Mouse (Mus musculus): ENCODE results near the gene Nalcn.

- TF ChIP-seq GATA1 (IDR thresholded peaks at IDR 0.05; ENCODE audit: low read depth, low read length): no peak
- no peak for TF ChIP-seq RCOR1 (IDR thresholded peaks at IDR 0.05; ENCODE audit: low read depth, low read length)
- TF ChIP-seq CTCF (IDR thresholded peaks at IDR 0.05 in 2 of 3, conservative IDR thresholded peaks at IDR 0.05 in 1 of 3; ENCODE audit: control insufficient read depth in 1 of 3, insufficient read depth in 1 of 3, low read depth in 2 of 3, low read length in 3 of 3, poor library complexity in 1 of 3, severe bottlenecking in 1 of 3): no peak
- no peak for TF ChIP-seq MAZ (IDR thresholded peaks at IDR 0.05; ENCODE audit: low read depth, low read length)
- no peak for TF ChIP-seq EP300 (IDR thresholded peaks at IDR 0.05; ENCODE audit: low read depth in 1 of 2, low read length in 2 of 2)
- TF ChIP-seq MYC (IDR thresholded peaks at IDR 0.05; ENCODE audit: low read depth, low read length): no peak
- no peak for TF ChIP-seq USF1 (IDR thresholded peaks at IDR 0.05; ENCODE audit: low read depth, low read length)
- TF ChIP-seq ZC3H11A (IDR thresholded peaks at IDR 0.05; ENCODE audit: low read depth, low read length): no peak
- TF ChIP-seq POLR2A (IDR thresholded peaks at IDR 0.05; ENCODE audit: control insufficient read depth in 1 of 2, insufficient read depth in 1 of 2, low read depth in 1 of 2, low read length in 2 of 2, poor library complexity in 1 of 2): no peak
- no peak for TF ChIP-seq TCF12 (IDR thresholded peaks at IDR 0.05; ENCODE audit: low read depth, low read length)
- no peak for TF ChIP-seq MEF2A (IDR thresholded peaks at IDR 0.05; ENCODE audit: extremely low read depth, insufficient replicate concordance, low read depth, low read length, poor library complexity, severe bottlenecking)
- no peak for TF ChIP-seq BHLHE40 (IDR thresholded peaks at IDR 0.05; ENCODE audit: borderline replicate concordance, low read depth, low read length)
- no peak for TF ChIP-seq E2F4 (IDR thresholded peaks at IDR 0.05; ENCODE audit: borderline replicate concordance, low read depth, low read length)
- no peak for TF ChIP-seq GABPA (IDR thresholded peaks at IDR 0.05; ENCODE audit: low read depth, low read length)
Observed at GRCm38 (mm10) chr14:123240738-123241137, 386.2 kb downstream of the Nalcn start.
